Mouse (Mus musculus): ENCODE data around the gene Wfikkn2.
A peak's percentile ranks its signal among the peaks of the same experiment; 100 is the strongest.

Gene Wfikkn2

DNA sequence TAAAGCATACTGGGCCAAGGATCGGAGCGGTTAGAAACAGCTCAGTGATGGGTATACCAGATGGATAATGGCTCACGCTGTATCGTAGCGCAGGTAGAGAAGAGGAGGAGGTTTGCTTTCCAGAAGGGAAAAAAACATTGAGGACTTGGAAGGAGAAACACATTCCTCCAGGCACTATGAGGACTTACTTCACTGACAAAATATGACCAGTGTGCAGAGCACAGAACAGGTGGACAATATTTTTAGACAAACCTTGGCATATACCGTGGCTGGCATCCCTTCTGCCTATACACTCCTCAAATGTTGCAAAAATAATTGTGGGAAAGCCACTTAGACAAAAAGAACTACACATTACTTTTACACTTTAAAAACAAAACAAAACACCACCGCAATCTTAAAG, 24.5 kb downstream of the Wfikkn2 start:
- no peak for DNase-seq (ENCODE audit: low spot score)

DNA sequence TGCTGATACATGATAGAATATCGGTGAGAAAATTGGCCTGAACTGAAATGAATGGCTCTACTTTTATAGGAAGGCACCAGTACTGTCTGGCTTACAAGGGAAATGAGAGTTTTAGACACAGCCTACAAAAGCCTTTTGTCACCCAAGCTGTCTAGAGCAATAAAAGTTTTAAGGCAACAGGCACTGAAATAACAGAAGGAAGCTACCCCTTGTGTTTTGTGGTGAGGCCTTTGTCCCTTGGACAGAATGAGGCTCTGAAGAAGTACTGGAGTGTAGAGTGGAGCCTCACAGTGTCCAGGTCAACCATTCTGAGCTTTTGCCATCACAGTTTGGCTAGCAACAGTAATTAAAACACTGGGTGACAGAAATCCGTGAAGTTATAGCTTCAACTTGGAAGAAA, 29.6 kb downstream of the Wfikkn2 start:
- no peak for DNase-seq (ENCODE audit: low spot score)

GRCm38 (mm10) chr11:94215581-94215980, 30.2 kb downstream of the Wfikkn2 start:
- no peak for DNase-seq (ENCODE audit: low spot score)

DNA sequence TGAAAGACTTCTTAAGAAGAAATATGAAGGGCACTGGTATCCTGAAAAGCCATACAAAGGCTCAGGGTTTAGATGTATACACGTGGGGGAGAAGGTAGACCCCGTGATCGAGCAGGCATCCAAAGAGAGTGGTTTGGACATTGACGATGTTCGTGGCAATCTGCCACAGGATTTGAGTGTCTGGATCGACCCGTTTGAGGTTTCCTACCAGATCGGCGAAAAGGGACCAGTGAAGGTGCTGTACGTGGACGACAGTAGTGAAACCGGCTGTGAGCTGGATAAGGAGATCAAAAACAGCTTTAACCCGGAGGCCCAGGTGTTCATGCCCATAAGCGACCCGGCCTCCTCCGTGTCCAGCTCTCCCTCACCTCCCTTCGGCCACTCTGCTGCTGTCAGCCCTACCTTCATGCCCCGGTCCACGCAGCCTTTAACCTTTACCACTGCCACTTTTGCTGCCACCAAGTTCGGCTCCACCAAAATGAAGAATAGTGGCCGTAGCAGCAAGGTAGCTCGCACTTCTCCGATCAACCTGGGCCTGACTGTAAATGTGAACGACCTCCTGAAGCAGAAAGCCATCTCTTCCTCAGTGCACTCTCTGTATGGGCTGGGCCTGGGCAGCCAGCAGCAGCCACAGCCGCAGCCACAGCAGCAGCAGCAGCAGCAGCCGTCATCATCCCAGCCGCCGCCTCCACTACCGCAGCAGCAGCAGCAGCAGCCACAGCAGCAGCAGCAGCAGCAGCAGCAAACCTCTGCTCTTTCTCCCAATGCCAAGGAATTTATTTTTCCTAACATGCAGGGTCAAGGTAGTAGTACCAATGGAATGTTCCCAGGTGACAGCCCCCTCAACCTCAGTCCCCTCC, 31.8 kb downstream of the Wfikkn2 start:
- no peak for DNase-seq (ENCODE audit: low spot score)

DNA sequence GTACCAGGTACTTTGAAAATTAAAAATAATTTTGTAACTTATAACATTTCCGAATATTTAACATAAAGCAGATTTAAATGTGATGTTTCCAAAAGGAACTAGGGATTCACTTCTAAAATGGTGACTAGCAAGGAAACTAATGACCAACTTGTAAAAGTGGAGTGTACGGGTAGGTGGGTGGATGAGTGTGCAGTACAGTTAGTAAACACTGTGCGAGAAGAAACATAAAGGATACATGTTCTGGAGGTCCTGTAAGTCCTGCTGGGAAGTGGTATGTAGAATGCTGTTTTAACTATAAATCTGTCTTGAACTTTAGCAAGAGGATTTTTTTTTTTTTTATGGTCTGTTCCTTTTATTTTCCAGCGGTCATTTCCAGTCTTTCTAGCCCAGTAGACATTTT, 32.8 kb downstream of the Wfikkn2 start:
- no peak for DNase-seq (ENCODE audit: low spot score)

DNA sequence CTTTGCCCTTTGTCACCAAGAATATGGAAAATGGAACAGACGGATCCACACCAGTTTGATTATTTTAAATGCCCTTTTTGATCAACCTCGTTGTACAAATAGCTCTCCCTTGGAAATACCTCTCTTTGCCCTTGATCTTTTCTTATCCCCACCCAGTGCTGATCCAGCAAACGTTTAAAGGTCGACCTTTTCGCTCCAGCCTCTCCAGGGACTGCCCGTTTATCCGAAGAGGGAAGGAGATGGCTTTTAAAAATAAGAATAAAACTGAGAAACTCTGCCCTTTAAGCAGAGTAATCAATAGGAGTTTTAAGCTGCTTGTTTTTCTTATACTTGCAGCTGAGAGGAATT, 33.3 kb downstream of the Wfikkn2 start:
- DNase-seq (ENCODE audit: low spot score), result no peak

GRCm38 (mm10) chr11:94211651-94212488, 33.9 kb downstream of the Wfikkn2 start:
- peak; percentile 78 for DNase-seq (ENCODE audit: low spot score)

DNA sequence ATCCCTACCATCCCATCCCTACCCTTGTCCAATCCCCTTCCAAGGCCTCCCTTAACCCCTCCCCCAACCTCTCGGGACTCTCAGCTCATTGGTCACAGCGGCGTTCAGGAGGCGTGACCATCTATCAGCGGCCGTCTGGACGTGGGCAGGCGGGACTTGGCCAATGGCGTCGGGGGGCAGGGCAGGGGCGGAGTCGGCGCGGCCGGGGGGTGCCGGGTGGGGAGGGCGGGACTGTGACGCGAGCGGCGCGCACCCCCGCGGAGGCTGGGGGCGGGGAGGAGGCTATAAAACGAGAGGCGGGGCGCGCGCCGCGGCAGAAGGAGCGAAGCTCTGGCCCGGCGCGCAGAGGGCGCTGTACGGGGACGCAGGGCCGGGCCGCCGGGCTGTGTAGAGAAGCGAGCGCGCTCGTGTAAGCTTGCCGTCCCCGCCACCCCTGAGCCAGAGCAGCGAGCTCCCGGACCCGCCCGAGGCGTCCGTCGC, 34.6 kb downstream of the Wfikkn2 start, which contains the start of gene Tob1:
Gene Tob1 (plus strand): TSS at position 331 of the 480 bp plus-strand sequence.
- peak; percentile 96 for DNase-seq (ENCODE audit: low spot score)

GRCm38 (mm10) chr11:94210191-94211086, 35.4 kb downstream of the Wfikkn2 start:
- DNase-seq (ENCODE audit: low spot score), result peak; percentile 86

DNA sequence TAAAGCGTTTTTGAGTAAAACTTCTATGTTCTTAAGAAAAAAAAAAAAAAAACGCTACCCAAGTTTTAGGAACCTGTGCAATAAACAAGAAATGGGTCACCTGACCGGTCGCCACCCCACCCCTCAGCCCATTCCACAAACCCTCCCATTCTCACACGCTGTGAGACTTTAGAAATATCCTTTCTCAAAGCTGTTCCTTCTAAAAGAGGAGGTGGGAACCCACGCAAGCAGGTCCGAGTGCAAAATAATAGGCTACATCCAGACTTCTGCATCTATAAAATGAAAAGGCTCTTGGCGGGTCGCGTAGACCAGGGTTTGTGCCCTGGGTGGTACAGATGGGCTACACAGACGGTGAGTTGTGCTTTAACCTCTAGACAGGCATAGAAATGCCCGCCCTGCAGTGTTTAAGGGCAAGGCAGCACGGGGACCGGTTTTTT, 36.1 kb downstream of the Wfikkn2 start:
- DNase-seq (ENCODE audit: low spot score), result no peak

DNA sequence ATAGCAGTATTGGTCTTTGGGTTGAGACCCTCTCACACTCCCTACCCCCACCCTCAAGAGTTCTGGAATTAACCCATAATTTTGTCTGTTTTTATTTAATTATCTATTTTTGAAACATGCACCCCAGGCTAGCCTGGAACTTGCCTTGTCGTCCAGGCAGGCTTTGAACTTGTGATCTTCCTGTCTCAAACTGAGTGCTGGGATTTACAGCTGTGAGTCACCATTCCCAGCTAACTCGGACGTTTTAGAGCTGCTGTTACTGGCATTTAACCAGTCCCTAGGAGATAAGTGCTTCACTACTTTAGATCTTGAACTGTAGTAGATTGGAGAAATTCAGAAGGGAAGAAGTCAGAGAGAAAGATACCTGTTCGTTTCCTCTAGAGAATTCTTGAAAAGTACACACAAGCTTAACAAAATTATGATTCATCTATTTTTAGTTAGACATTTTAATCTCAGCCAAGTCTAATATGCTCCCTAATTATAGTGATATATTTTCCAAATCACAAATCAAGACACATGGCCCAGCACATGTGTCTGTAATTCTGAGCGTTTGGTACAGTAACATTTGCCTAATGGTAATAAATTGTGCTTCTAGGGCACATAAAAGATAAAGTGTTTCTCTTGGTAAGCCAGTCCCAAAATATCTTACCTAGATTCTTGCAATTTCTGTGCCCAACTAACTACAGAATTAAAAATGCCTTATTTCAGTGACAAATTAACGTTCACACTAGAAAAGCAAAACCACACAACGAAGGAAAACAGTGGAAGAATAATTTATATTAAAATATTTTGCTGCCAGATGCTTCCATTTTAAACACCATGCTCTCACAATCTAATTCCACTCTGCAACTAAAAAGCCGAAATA, 36.8 kb downstream of the Wfikkn2 start:
- DNase-seq (ENCODE audit: low spot score), result no peak

- DNase-seq (ENCODE audit: low spot score), result no peak
Measured at GRCm38 (mm10) chr11:94206398-94207114, 39.2 kb downstream of the Wfikkn2 start.

GRCm38 (mm10) chr11:94203066-94203465, 42.7 kb downstream of the Wfikkn2 start:
- no peak for DNase-seq (ENCODE audit: low spot score)

DNA sequence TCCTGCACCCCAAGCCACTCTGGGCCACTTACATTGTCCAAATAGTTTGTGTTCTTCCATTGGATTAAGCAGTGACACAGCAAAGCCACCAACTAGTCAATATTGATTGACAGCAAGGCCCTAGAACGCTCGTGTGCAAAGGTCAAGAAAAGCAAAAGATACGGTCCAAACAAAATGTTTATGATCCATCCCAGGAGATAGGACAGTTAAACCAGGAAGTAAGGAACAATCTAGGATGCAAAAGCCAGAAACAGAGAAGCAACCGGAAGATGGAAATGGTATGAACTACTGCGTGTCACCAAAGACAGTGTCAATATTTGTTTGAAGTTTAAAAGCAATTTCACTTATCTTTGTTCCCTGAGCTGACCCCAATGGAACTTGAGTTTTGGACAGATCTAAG, 43.7 kb downstream of the Wfikkn2 start:
- DNase-seq (ENCODE audit: low spot score), result no peak

GRCm38 (mm10) chr11:94200422-94200821, 45.4 kb downstream of the Wfikkn2 start:
- DNase-seq (ENCODE audit: low spot score), result no peak

GRCm38 (mm10) chr11:94199771-94200170, 46.0 kb downstream of the Wfikkn2 start:
- no peak for DNase-seq (ENCODE audit: low spot score)

- DNase-seq (ENCODE audit: low spot score), result no peak
Measured at GRCm38 (mm10) chr11:94198405-94199146, 47.2 kb downstream of the Wfikkn2 start.

- no peak for DNase-seq (ENCODE audit: low spot score)
Measured at GRCm38 (mm10) chr11:94196311-94196710, 49.5 kb downstream of the Wfikkn2 start.

GRCm38 (mm10) chr11:94193109-94193508, 52.7 kb downstream of the Wfikkn2 start:
- no peak for DNase-seq (ENCODE audit: low spot score)

Measured in ovary, postnatal 36 days (tissue).